Mouse (Mus musculus) T-cell, adult 2 months (primary cell): ENCODE data around the gene Sgtb.

Source experiments
- DNase-seq: peaks from one replicate; pipeline ENCODE4 v3.0.0; 2022; ENCODE audit warnings: low spot score

The Sgtb gene

DNA sequence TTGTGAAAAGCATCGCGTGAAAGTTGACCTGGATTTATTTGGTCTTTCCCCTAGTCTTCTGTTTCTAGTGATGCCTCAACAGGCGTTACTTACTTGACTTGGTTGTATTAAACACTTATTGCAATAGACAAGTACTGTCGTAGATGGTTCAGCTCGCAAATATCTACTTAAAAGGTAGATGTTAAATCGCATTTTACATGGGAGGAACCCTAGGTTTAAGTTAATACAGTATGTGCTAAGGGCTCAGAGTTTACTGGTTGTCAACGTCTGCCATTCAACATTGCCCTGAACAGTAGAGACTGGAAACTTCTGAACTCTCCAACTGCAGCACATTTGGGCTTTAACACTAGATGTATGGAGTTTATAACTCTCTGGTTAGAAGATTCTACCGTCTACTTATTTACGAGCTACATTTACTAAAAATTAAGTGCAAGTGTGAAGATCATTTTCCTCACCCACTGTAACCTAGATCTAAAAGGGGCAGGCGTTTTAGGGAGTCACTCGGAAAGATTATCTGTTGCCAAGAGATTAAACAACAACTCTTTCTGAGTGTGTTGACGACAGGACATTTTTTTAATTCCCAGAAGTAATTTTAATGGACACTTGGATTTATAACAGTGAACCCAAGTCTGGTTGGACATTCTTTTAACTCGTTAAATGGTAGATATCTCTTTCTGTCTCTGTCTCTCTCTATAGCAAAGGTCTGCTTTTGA is 69.8 kb downstream of the Sgtb start:
- no peak for DNase-seq

DNA sequence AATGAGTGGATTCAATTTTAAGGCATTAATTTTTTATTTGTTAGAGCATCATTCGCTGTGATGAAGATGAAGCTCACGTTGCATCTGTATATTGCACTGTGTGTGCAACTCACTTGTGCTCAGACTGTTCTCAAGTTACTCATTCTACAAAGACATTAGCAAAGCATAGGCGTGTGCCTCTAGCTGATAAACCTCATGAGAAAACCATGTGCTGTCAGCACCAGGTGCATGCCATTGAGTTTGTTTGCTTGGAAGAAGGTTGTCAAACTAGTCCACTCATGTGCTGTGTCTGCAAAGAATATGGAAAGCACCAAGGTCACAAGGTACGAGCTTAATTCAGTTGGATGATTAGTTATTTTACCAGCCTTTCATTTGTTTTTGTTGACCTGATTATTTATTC is 77.8 kb downstream of the Sgtb start:
- no peak for DNase-seq
